Mouse (Mus musculus) CD4-positive, CD25-positive, alpha-beta regulatory T cell, adult 2 months (primary cell): ENCODE measurements around the gene Upb1.
A peak's percentile ranks its signal among the peaks of the same experiment; 100 is the strongest.
"Not testable (repeated sequence)": the region's sequence is repeated elsewhere in the genome, so short reads cannot be mapped to it uniquely, and the experiment has no call there.

Source experiments
- DNase-seq: peaks from one replicate; pipeline ENCODE4 v3.0.0-alpha.2; 2012; ENCODE audit warnings: low read depth, low spot score

Gene Upb1

GRCm38 (mm10) chr10:75400958-75401357, at the start of gene Upb1:
Upb1 (plus strand) TSS chr10:75401115.
- DNase-seq, result no peak

DNA sequence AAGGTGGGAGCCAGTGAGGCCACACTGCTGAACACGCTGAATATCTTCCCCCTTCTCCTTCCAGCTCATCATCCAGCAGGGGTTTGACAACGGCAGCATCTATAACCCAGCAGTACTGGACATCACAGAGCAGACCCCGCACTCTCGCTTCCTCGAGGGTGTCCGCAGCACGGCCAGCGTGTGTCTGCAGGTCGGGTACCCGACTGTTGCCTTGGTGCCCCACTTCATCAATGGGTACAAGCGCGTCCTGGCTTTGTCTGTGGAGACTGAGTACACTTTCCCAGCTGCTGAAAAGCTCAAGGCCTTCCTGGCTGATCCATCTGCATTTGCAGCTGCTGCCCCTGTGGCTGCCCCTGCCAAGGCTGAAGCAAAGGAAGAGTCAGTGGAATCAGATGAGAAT, 48.4 kb upstream of the Upb1 start:
- no peak for DNase-seq

- DNase-seq, result peak; percentile 61
Measured at GRCm38 (mm10) chr10:75353838-75354241, 47.1 kb upstream of the Upb1 start.

GRCm38 (mm10) chr10:75355341-75355740, 45.6 kb upstream of the Upb1 start:
- DNase-seq, result no peak

DNA sequence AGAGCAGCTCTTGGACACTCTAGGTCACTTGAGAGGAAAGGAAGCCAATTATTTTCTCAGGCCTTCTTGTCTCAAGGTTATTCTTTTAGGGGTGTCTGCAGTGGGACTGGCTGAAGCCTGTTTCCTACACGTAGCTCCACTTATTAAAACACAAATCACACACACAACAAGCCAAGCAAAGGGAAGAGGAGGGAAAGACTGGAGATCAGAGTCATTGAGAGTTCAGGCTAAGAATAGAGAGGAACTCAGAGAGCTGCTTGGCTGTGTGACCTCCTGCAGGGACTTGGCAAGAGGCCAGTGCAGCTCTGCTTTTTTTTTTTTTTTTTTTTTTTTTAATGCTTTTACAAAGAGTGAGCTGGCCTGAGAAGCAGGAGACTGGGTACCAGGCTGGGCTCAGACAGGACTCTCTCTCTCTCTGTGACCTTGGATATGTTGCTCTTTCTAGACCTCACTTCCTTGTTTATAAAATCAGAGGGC, 36.7 kb upstream of the Upb1 start:
- peak; percentile 15 for DNase-seq

- DNase-seq, result peak; percentile 38
Measured at GRCm38 (mm10) chr10:75364796-75365195, 36.1 kb upstream of the Upb1 start.

GRCm38 (mm10) chr10:75365231-75365633, 35.7 kb upstream of the Upb1 start:
- DNase-seq, result peak; percentile 63

DNA sequence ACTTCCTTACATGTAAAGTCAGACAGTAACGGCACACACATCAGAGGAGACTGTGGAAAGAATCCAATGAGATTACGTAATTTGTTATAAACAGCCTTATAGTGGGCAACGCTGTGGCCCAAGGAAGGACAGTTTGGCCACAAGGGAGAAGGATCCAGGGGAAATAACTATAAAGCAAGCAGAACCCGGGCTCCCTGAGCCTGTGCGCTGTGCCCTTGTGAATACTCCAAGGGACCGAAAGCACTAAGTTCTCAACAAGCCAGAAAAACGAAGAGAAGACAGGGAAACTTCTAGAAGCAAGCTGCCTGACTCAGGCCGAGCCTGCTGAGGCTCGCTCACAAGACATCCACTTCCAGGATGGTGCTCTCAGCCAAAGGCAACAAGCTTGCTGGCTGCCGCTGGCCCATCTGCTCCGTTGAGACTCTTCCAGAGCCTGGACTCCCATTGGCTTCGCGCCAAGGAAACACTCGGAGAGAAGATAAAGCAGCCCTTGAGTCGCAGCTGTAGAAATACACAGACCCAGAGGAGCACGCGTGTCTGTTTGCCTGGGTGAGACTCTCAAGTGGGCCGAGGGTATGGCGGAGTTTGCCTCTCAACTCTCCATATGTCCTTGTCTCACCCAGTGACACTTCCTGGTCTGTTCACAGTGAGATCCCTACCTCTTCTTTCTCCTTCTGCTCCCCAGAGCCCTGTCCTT, 27.1 kb upstream of the Upb1 start:
- DNase-seq, result not testable (repeated sequence)

DNA sequence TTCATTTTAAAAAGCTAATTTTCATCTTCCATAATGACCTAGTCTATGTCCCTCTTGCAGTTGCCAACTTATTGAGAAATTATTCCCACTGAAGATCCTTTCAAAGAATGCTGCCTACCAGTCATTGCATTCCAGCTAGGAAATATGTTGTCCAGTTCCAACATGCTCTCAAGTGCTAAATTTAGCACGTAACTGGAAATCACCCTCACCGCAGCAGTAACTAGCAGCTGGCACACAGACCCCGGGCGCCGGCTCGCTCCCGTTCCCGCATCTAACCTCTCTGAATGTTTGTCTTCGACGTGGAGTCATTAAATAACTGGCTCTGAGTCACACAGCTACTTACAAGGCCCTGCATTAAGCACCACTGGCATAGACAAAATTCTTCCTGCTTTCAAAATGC, 22.2 kb upstream of the Upb1 start:
- DNase-seq, result no peak

- DNase-seq, result peak; percentile 49
Measured at GRCm38 (mm10) chr10:75390156-75390555, 10.8 kb upstream of the Upb1 start.

DNA sequence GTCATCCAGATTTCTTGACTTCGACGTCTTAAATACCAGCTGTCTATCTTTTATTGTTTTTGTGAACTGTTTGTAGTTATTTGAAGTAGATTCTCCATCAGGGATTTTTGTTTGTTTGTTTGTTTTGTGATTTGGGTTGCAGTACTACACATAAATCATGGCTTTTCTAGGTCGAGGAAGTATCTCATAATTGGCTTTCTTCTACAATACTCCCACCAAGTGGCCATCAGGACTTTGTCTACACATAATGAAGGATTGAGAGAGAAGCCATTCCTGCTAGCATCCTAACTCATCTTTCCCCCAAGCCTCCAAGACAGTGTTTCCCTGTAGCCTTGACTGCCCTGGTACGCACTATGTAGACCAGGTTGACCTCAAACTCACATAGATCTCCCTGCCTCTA, 10.1 kb upstream of the Upb1 start:
- peak; percentile 31 for DNase-seq

DNA sequence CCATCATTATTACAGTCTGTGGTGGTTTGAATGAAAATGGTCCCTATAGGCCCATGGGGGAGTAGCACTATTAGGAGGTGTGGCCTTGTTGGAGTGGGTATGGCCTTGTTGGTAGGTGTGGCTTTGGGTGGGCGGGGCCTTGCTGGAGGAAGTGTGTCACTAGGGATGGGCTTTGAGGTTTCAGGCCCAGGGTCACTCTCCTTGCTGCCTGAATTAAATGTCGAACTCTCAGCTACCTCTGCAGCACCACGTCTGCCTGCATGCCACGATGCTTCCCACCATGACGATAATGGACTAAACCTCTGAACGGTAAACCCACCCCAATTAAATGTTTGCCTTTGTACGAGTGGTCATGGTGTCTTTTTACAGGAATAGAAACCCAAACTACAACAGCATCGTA, 6.1 kb upstream of the Upb1 start:
- DNase-seq, result no peak

DNA sequence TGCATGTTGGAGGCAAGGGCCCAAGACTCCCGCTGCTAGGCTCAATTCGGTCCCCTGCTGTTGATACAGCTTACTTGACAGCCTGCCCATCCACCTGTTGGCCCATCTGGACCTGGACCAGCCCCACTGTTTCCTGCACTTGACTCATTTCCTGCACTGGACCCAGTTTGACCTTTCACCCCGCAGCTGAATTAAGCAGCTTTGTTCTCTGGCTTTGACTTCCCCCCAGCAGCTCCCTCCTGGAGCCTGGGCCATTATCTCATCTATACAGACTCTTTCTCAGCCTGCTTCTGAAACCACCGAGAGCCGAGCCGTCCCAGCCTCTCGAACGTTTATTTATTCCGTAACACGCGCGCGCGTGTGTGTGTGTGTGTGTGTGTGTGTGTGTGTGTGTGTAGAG, 3.9 kb upstream of the Upb1 start:
- DNase-seq, result peak; percentile 46

DNA sequence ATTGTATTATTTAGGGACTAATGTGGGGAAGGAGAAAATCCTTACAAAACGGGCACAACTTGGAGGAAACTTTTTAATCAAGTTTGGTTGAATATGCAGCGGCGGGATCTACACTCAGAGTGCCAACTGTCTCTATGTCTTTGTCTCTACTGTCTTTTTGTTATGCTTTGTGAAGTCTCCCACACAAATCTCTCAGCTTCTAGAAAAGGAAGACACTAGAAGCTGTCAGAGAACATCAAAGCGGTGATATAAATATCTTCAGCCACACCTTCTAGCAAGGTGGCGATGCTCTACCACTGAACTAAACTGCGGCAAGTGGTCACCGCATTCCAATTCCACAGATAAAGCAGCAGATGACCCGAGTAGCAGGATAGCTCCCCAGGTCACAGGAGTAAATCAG, 5.0 kb downstream of the Upb1 start:
- peak; percentile 51 for DNase-seq

DNA sequence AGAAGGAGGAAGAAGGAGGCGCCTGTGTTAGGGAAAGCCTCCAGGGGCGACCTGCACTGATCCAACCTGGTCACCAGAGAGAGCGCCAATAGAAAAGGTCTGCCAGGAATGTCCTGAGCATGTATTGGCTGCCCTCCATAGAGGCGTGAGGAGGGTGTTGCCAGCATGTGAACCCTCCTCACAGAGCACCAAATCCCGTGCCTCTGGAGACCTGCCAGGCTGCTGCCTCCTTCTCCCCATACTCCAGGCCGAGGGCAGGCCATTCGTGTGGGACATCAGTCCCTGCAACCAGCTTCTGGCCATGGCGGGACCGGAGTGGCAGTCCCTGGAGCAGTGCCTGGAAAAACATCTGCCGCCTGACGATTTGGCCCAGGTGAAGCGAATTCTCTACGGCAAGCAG, 5.8 kb downstream of the Upb1 start:
- DNase-seq, result no peak

- no peak for DNase-seq
Measured at GRCm38 (mm10) chr10:75407741-75408140, 6.8 kb downstream of the Upb1 start.

DNA sequence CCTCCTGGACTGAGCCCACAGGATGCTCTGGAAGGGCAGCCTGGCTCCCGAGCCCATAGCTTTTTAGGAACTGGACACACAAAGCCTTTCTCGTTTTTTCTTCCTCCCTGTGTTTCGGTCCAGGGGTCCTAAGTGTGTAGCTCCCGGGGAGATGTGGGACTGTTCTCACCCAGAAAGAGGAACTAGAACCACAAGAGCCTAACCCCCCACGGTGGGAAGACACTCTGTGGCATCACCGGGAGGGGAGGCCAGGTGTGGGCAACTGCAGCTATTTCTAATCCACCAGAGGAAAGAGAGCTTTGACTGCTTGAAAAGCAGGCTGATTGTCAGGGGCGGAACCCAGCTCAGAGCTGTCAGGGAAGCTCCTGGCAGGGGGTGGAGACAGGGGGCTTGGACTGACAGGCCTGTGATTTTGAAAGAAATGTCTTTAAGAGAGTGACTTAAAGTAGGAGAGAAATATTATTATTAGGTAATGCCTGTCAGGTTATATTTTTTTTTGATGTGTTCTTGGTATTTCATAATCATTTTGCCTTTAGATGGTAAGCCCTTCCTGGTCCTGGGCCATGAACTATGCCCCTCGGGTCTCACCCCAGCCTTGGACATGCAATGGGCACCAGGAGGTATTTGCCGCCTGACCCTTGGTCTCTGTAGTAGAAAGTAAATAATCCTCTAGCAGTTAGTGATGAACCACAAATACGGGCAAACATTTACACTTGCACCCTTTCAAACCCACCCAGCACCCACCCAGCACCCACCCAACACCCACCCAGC, 10.6 kb downstream of the Upb1 start:
- DNase-seq, result not testable (repeated sequence)

DNA sequence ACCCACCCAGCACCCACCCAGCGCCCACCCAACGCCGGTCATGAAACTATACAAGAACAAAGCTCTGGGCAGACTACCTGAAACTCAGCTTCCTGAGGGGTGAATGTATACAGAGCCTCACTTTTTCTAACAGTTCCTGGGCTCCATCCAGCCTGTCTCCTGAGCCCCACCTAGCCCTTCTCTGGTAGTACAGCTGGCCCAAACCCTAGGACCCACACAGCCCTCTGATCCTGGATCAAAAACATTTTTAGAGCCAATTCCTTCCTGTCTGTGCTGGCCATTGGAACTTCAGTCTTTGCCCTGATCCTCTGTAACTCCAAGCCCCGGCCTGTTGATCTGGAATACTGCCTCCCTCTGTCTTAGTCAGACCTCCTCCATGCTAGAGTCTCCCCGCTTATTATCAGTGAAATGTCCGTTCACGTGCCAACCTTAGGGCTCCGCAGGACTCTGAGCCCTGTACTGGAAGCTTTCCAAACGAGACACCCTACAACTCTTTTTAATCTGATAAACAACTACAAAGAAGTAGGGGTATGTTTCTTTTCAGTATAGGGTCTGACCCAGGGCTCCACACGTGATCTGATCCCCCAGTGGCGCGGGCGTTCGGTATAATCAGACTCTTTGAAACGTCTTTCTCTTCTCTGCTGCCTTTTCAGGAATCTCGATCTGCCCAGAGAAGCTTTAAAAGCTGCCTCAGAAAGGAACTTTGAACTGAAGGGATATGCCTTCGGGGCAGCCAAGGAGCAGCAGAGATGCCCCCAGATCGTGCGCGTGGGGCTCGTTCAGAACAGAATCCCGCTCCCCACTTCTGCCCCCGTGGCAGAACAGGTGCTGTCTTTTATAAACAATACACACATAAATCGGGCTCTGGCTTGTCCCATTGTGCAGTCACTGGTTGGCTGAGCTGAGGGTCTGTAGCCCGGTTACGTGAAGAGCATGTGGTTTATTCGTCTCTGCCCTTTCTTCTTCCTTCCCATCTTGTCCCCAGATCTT, 11.5 kb downstream of the Upb1 start:
- DNase-seq, result no peak

DNA sequence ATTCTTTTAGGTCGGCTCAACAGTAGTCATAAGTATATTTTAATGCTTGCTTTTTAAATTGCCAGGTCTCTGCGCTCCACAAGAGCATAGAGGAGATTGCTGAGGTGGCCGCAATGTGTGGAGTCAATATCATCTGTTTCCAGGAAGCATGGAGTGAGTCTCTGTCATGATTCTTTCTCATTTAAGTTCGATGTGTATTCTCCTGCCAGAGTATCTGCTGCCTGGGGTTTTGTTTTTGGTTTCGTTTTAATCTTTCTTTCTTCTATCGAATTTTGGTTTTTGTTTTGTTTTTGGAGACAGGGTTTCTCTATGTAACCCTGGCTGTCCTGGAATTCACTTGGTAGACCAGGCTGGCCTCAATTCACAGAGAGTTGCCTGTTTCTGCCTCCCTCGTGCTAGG, 14.0 kb downstream of the Upb1 start:
- DNase-seq, result peak; percentile 52

DNA sequence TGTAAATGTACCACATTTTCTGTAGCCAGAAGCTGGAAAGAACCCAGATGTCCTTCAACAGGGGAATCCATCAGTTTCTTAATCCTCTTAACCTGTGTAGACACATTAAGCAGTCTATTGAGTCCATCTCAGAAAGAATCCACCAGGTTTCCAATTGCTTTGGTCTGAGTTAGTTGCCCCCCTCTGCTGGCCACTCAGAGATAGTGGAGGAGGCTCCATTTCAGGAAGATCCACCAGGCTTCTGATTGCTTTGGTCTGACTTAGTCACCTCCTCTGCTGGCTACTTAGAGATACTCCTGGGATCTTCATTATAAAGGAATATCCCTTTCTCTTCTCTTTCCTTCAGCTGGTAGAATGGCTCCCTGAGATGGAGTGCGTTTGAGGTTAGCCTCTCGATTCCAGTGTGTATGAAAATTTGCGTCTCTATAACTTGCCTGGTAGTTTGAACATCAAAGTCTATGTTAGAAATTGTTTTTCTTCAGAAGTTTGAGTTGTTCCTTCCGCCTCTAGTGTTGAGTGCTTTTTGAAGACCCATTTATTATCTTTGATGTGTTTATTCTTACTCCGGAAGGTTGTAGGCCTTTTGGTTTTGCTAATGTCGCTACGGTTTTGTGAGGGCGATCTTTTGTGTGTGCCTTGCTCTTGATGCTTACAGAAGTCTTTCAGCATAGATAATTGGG, 16.6 kb downstream of the Upb1 start:
- peak; percentile 57 for DNase-seq

DNA sequence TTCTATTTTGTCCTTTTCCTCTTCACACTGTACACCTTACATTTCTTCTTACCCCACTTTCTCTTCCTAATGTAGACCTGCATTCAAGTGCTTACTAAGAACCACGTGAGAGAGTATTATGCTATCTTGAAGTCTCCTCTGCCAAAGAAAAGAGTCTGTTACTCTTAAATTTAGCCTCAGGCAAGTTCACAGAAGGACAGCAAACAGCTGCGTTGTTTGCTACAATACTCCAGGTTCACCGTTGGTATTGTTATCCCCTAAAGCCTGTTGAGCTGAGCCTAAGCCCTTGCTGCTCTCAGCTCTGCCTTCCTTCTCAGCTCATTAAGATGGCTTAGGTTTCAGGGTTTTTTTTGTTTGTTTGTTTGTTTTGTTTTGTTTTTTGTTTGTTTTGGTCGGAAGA, 17.8 kb downstream of the Upb1 start:
- no peak for DNase-seq
